Mouse (Mus musculus) ES-Bruce4 (cell line): ENCODE results near the gene Oxct2b.
"Not testable (repeated sequence)": the region's sequence is repeated elsewhere in the genome, so short reads cannot be mapped to it uniquely, and the experiment has no call there.

Source experiments
- CTCF ChIP-seq: IDR thresholded peaks from one replicate; pipeline ENCODE4 v1.8.1; 2011; ENCODE audit warnings: low read depth, low read length
- EP300 ChIP-seq: IDR thresholded peaks from 2 replicates; pipeline ENCODE4 v1.6.1; 2011; ENCODE audit warnings: low read depth, low read length; ENCODE audit not compliant: insufficient read depth
- POLR2A ChIP-seq: IDR thresholded peaks from one replicate; pipeline ENCODE4 v1.8.1; 2011; ENCODE audit warnings: low read length; ENCODE audit not compliant: insufficient read depth

DNA sequence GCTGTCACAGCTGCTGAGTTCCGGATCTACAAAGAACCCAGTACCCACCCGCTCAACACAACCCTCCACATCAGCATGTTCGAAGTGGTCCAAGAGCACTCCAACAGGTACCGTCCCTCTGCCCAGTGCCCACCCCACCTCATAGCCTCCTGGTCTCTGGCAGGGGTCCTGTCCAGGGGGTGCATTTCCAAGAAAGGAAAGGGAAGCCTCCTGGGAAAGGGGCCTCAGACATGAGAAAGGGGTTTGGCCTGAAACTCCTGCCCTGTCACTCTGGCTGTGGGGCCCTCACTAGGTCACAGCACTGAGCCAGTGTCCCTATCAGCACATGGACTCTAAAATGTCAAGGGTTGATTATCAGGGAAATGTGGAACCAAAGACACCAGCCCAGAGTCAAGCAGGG lies 1.4 kb upstream of the Oxct2b start:
- TF ChIP-seq CTCF, POLR2A, EP300: not testable (repeated sequence)
